Mouse (Mus musculus): ENCODE data around the gene Gm49322. TPM values are rescaled to one million over a fixed set of nuclear protein-coding genes. Genes with fewer than 3 reads are reported as not detected.
A peak's percentile ranks its signal among the peaks of the same experiment; 100 is the strongest.
"Not testable (repeated sequence)": the region's sequence is repeated elsewhere in the genome, so short reads cannot be mapped to it uniquely, and the experiment has no call there.

Gene Gm49322
- polyA plus RNA-seq, 1 experiment from 2014 or later = 2.3 TPM

- Histone ChIP-seq H3K9me3 (ENCODE audit: control insufficient read depth) (no peaks in the 10 kb centered on the region), H3K4me1 (replicated peaks; ENCODE audit: control insufficient read depth, insufficient read depth, low read length) (no peaks in the 10 kb centered on the region; the same call in 1 of the 2 replicates), H3K4me3 (ENCODE audit: low read depth, low read length) (no peak overlapping the region), H3K36me3 (ENCODE audit: control insufficient read depth, insufficient read depth) (peaks cover 13% of the 10 kb centered on the region; the same call in 1 of the 2 replicates), H3K4me2 (replicated peaks; ENCODE audit: low read depth) (no peak overlapping the region), H3K27me3 (replicated peaks; ENCODE audit: control insufficient read depth, insufficient read depth, low read length) (no peaks in the 10 kb centered on the region), H3K9ac (ENCODE audit: low read depth, low read length) (no peak overlapping the region), H3K27ac (ENCODE audit: low read depth, low read length) (no peak overlapping the region)
- no peak for ATAC-seq
- no peak for TF ChIP-seq CTCF (IDR thresholded peaks at IDR 0.05; ENCODE audit: low read depth)
- 86% methylated on average over 9 of the region's 9 CpGs for WGBS
Measured at GRCm38 (mm10) chr10:80628925-80629324, 23.1 kb downstream of the Gm49322 start.

GRCm38 (mm10) chr10:80635345-80635744 lies 29.5 kb downstream of the Gm49322 start:
- no peak overlapping the region for H3K4me2 ChIP-seq (replicated peaks; ENCODE audit: low read depth)
- H3K4me3 ChIP-seq (ENCODE audit: low read depth, low read length) = no peak overlapping the region
- peak; percentile 51 for ATAC-seq
- WGBS = 47% methylated on average over 6 of the region's 6 CpGs
- peaks cover 72% of the 10 kb centered on the region for H3K36me3 ChIP-seq (ENCODE audit: control insufficient read depth, insufficient read depth)
- peak overlapping the region; percentile 62 for H3K27ac ChIP-seq (ENCODE audit: low read depth, low read length)
- H3K9me3 ChIP-seq (ENCODE audit: control insufficient read depth) = no peaks in the 10 kb centered on the region
- TF ChIP-seq CTCF (IDR thresholded peaks at IDR 0.05; ENCODE audit: low read depth) = no peak
- H3K27me3 ChIP-seq (replicated peaks; ENCODE audit: control insufficient read depth, insufficient read depth, low read length) = no peaks in the 10 kb centered on the region
- no peak overlapping the region for H3K9ac ChIP-seq (ENCODE audit: low read depth, low read length)
- H3K4me1 ChIP-seq (replicated peaks; ENCODE audit: control insufficient read depth, insufficient read depth, low read length) = 0 out of 2 replicates have a peak, but pooled peaks cover 3% of the 10 kb centered on the region

- no peak overlapping the region for H3K4me3 ChIP-seq (ENCODE audit: low read depth, low read length)
- 88% methylated on average over 10 of the region's 10 CpGs for WGBS
- no peak overlapping the region for H3K4me2 ChIP-seq (replicated peaks; ENCODE audit: low read depth)
- peaks cover 52% of the 10 kb centered on the region for H3K36me3 ChIP-seq (ENCODE audit: control insufficient read depth, insufficient read depth)
- H3K9ac ChIP-seq (ENCODE audit: low read depth, low read length) = no peak overlapping the region
- H3K27me3 ChIP-seq (replicated peaks; ENCODE audit: control insufficient read depth, insufficient read depth, low read length) = no peaks in the 10 kb centered on the region
- no peaks in the 10 kb centered on the region for H3K4me1 ChIP-seq (replicated peaks; ENCODE audit: control insufficient read depth, insufficient read depth, low read length)
- H3K9me3 ChIP-seq (ENCODE audit: control insufficient read depth) = no peaks in the 10 kb centered on the region
- no peak overlapping the region for H3K27ac ChIP-seq (ENCODE audit: low read depth, low read length)
- ATAC-seq = no peak
- no peak for TF ChIP-seq CTCF (IDR thresholded peaks at IDR 0.05; ENCODE audit: low read depth)
Measured at GRCm38 (mm10) chr10:80646936-80647335, 41.1 kb downstream of the Gm49322 start.

- not testable (repeated sequence) for H3K27ac ChIP-seq (ENCODE audit: low read depth, low read length); H3K4me2 ChIP-seq (replicated peaks; ENCODE audit: low read depth); H3K4me1 ChIP-seq (replicated peaks; ENCODE audit: control insufficient read depth, insufficient read depth, low read length); ATAC-seq; H3K9ac ChIP-seq (ENCODE audit: low read depth, low read length); H3K27me3 ChIP-seq (replicated peaks; ENCODE audit: control insufficient read depth, insufficient read depth, low read length); H3K9me3 ChIP-seq (ENCODE audit: control insufficient read depth); H3K4me3 ChIP-seq (ENCODE audit: low read depth, low read length)
- peaks cover 33% of the 10 kb centered on the region for H3K36me3 ChIP-seq (ENCODE audit: control insufficient read depth, insufficient read depth)
- 79% methylated on average over 6 of the region's 6 CpGs for WGBS
Measured at GRCm38 (mm10) chr10:80649910-80650309, 44.1 kb downstream of the Gm49322 start.

- no peak overlapping the region for H3K9ac ChIP-seq (ENCODE audit: low read depth, low read length)
- no peak for TF ChIP-seq CTCF (IDR thresholded peaks at IDR 0.05; ENCODE audit: low read depth)
- H3K27ac ChIP-seq (ENCODE audit: low read depth, low read length) = no peak overlapping the region
- no peak for ATAC-seq
- H3K4me3 ChIP-seq (ENCODE audit: low read depth, low read length) = no peak overlapping the region
- peaks cover 7% of the 10 kb centered on the region; the same call in 1 of the 2 replicates for H3K4me1 ChIP-seq (replicated peaks; ENCODE audit: control insufficient read depth, insufficient read depth, low read length)
- no peaks in the 10 kb centered on the region for H3K9me3 ChIP-seq (ENCODE audit: control insufficient read depth)
- H3K27me3 ChIP-seq (replicated peaks; ENCODE audit: control insufficient read depth, insufficient read depth, low read length) = no peaks in the 10 kb centered on the region
- WGBS = 90% methylated on average over 10 of the region's 10 CpGs
- no peak overlapping the region for H3K4me2 ChIP-seq (replicated peaks; ENCODE audit: low read depth)
- H3K36me3 ChIP-seq (ENCODE audit: control insufficient read depth, insufficient read depth) = peaks cover 28% of the 10 kb centered on the region
Measured at GRCm38 (mm10) chr10:80650392-80650791, 44.6 kb downstream of the Gm49322 start.

GRCm38 (mm10) chr10:80653156-80653720 lies 47.4 kb downstream of the Gm49322 start:
- WGBS = 90% methylated on average over 6 of the region's 6 CpGs
- no peak overlapping the region for H3K4me2 ChIP-seq (replicated peaks; ENCODE audit: low read depth)

More at GRCm38 (mm10) chr10:80653156-80653720, 47.4 kb downstream of the Gm49322 start:
- no peak for ATAC-seq
- Histone ChIP-seq H3K9me3 (ENCODE audit: control insufficient read depth) (no peaks in the 10 kb centered on the region), H3K36me3 (ENCODE audit: control insufficient read depth, insufficient read depth) (peaks cover 12% of the 10 kb centered on the region), H3K27me3 (replicated peaks; ENCODE audit: control insufficient read depth, insufficient read depth, low read length) (no peaks in the 10 kb centered on the region), H3K4me3 (ENCODE audit: low read depth, low read length) (no peak overlapping the region), H3K27ac (ENCODE audit: low read depth, low read length) (no peak overlapping the region), H3K9ac (ENCODE audit: low read depth, low read length) (no peak overlapping the region), H3K4me1 (replicated peaks; ENCODE audit: control insufficient read depth, insufficient read depth, low read length) (peaks cover 10% of the 10 kb centered on the region; the same call in 1 of the 2 replicates)
- TF ChIP-seq CTCF (IDR thresholded peaks at IDR 0.05; ENCODE audit: low read depth) = no peak
